In genomic region chr7:64037701-64038231, GRCm38 (mm10) we compare ENCODE assay signal across 17 mouse cellular contexts.
DNase-seq lines count a peak whose midpoint lies in the region; ATAC-seq and TF ChIP-seq lines count a peak whose summit lies in the region.
"Had no signal": no experiment of that assay in that cellular context is flagged by ENCODE, and none has a peak within 500 bp of the region (broad histone marks: within the 10 kb centered on the region; RNA-seq: fewer than 3 reads in every experiment).

No protein-coding gene starts in this region.

- no peak overlapping the region for H3K4me2 ChIP-seq in liver, embryonic 15.5 days
- no peak overlapping the region for H3K4me2 ChIP-seq in kidney, embryonic 16.5 days (replicated peaks; ENCODE audit: low read depth, low read length)
- H3K4me2 ChIP-seq: embryonic facial prominence, embryonic 13.5 days; heart, embryonic 11.5 days; hindbrain, embryonic 15.5 days; midbrain, embryonic 12.5 days had no signal

- no peaks in the 10 kb centered on the region for H3K36me3 ChIP-seq in spleen, adult 2 months (ENCODE audit: control insufficient read depth, insufficient read depth, low read length)
- H3K36me3 ChIP-seq in liver, embryonic 15.5 days (replicated peaks) = no peaks in the 10 kb centered on the region
- H3K36me3 ChIP-seq in small intestine, adult 2 months (ENCODE audit: control insufficient read depth, insufficient read depth, low read length) = no peaks in the 10 kb centered on the region
- H3K36me3 ChIP-seq in kidney, embryonic 16.5 days (ENCODE audit: insufficient read depth, low read length) = no peaks in the 10 kb centered on the region
- H3K36me3 ChIP-seq: embryonic facial prominence, embryonic 13.5 days; hindbrain, embryonic 15.5 days; midbrain, embryonic 12.5 days had no signal

- no peaks in the 10 kb centered on the region for H3K27me3 ChIP-seq in spleen, adult 2 months (ENCODE audit: control insufficient read depth, insufficient read depth, low read length)
- H3K27me3 ChIP-seq in liver, embryonic 15.5 days = no peaks in the 10 kb centered on the region
- no peaks in the 10 kb centered on the region for H3K27me3 ChIP-seq in small intestine, adult 2 months (ENCODE audit: control insufficient read depth, insufficient read depth, low read length)
- H3K27me3 ChIP-seq in kidney, embryonic 16.5 days (ENCODE audit: insufficient read depth, low read length) = no peaks in the 10 kb centered on the region
- H3K27me3 ChIP-seq: embryonic facial prominence, embryonic 13.5 days; hindbrain, embryonic 15.5 days; midbrain, embryonic 12.5 days had no signal

- H3K4me1 ChIP-seq in spleen, adult 2 months (ENCODE audit: control insufficient read depth, insufficient read depth, insufficient read length) = peaks cover 53% of the 10 kb centered on the region; the same call in 1 of the 2 replicates
- H3K4me1 ChIP-seq in liver, embryonic 15.5 days (replicated peaks) = peaks cover 91% of the 10 kb centered on the region
- no peaks in the 10 kb centered on the region; the same call in none of the 2 replicates for H3K4me1 ChIP-seq in small intestine, adult 2 months (ENCODE audit: control insufficient read depth, insufficient read depth, insufficient read length, low read length)
- no peaks in the 10 kb centered on the region for H3K4me1 ChIP-seq in lung, adult 2 months (ENCODE audit: control insufficient read depth, insufficient read depth, low read length)
- 0 out of 2 replicates have a peak, but pooled peaks cover 4% of the 10 kb centered on the region for H3K4me1 ChIP-seq in kidney, embryonic 16.5 days (ENCODE audit: insufficient read depth, low read length)
- H3K4me1 ChIP-seq: embryonic facial prominence, embryonic 13.5 days; hindbrain, embryonic 15.5 days; midbrain, embryonic 12.5 days had no signal

- WGBS in spleen, adult 2 months = 16% methylated on average over 8 of the region's 8 CpGs
- WGBS in liver, embryonic 15.5 days (ENCODE audit: insufficient replicate concordance) = 54% methylated on average over 8 of the region's 8 CpGs
- whole genome bisulfite sequencing in small intestine, adult 2 months = 74% methylated on average over 8 of the region's 8 CpGs
- 80% methylated on average over 8 of the region's 8 CpGs for WGBS in lung, adult 2 months
- WGBS in kidney, embryonic 16.5 days = 82% methylated on average over 8 of the region's 8 CpGs

- DNase-seq in spleen, adult 2 months (ENCODE audit: low read depth in 1 of 2, low spot score in 2 of 2) = peak; percentile 53 to 67
- no peak for DNase-seq in spleen, adult 12 weeks (ENCODE audit: low spot score)
- no peak for DNase-seq in frontal cortex, postnatal 25 days (ENCODE audit: low spot score in 2 of 2)
- DNase-seq in lung, adult 2 months = no peak
- DNase-seq: adrenal gland, postnatal 25 days; gastrocnemius, postnatal 14 days; kidney, adult 2 months; right cerebral cortex, postnatal 4 days had no signal

- no peak overlapping the region for H3K4me3 ChIP-seq in spleen, adult 2 months (ENCODE audit: extremely low read depth, insufficient read depth, insufficient read length)
- H3K4me3 ChIP-seq in liver, embryonic 15.5 days (replicated peaks) = no peak overlapping the region
- no peak overlapping the region for H3K4me3 ChIP-seq in small intestine, adult 2 months (ENCODE audit: low read depth, low read length)
- no peak overlapping the region for H3K4me3 ChIP-seq in lung, adult 2 months (replicated peaks; ENCODE audit: extremely low read depth, low read depth, low read length)
- H3K4me3 ChIP-seq in kidney, embryonic 16.5 days (ENCODE audit: low read length) = no peak overlapping the region
- H3K4me3 ChIP-seq: embryonic facial prominence, embryonic 13.5 days; hindbrain, embryonic 15.5 days; midbrain, embryonic 12.5 days had no signal

- ATAC-seq in activated CD4-positive, CD25-positive, alpha-beta regulatory T cell, adult 4 months = peak; percentile 50
- ATAC-seq in liver, embryonic 15.5 days (ENCODE audit: insufficient read depth) = no peak
- ATAC-seq in kidney, embryonic 16.5 days (ENCODE audit: low FRiP score, low TSS enrichment) = no peak

- no peak for TF ChIP-seq POLR2A in spleen, adult 2 months (IDR thresholded peaks at IDR 0.05; ENCODE audit: low read depth, low read length)
- TF ChIP-seq POLR2A in small intestine, adult 2 months (IDR thresholded peaks at IDR 0.05; ENCODE audit: low read depth, low read length) = no peak
- no peak for TF ChIP-seq POLR2A in lung, adult 2 months (IDR thresholded peaks at IDR 0.05; ENCODE audit: borderline replicate concordance, extremely low read depth, low read depth, low read length)

- H3K27ac ChIP-seq in spleen, adult 2 months (ENCODE audit: insufficient read depth, low read length) = peak overlapping the region; percentile 86
- peak overlapping the region; percentile 58; the same call in 1 of the 2 replicates for H3K27ac ChIP-seq in liver, embryonic 15.5 days (replicated peaks)
- H3K27ac ChIP-seq in small intestine, adult 2 months (ENCODE audit: insufficient read depth, low read depth, low read length) = peak overlapping the region; percentile 29
- H3K27ac ChIP-seq in kidney, embryonic 16.5 days (ENCODE audit: low read length) = no peak overlapping the region
- H3K27ac ChIP-seq: embryonic facial prominence, embryonic 13.5 days; hindbrain, embryonic 15.5 days; midbrain, embryonic 12.5 days; stomach, postnatal 0 days had no signal

- H3K9ac ChIP-seq in liver, embryonic 15.5 days = no peak overlapping the region
- no peak overlapping the region for H3K9ac ChIP-seq in kidney, embryonic 16.5 days (replicated peaks; ENCODE audit: low read length)
- H3K9ac ChIP-seq: embryonic facial prominence, embryonic 13.5 days; hindbrain, embryonic 15.5 days; midbrain, embryonic 12.5 days had no signal

- no peak for TF ChIP-seq CTCF in spleen, adult 2 months (IDR thresholded peaks at IDR 0.05; ENCODE audit: extremely low read depth, insufficient read depth, insufficient read length, insufficient replicate concordance)
- TF ChIP-seq CTCF in small intestine, adult 2 months (IDR thresholded peaks at IDR 0.05; ENCODE audit: extremely low read depth, insufficient read length, insufficient replicate concordance, low read depth, low read length) = no peak
- no peak for TF ChIP-seq CTCF in lung, adult 2 months (IDR thresholded peaks at IDR 0.05; ENCODE audit: insufficient read depth, low read length)

- no peaks in the 10 kb centered on the region; the same call in 1 of the 2 replicates for H3K9me3 ChIP-seq in liver, embryonic 15.5 days (replicated peaks)
- peaks cover 4% of the 10 kb centered on the region for H3K9me3 ChIP-seq in kidney, embryonic 16.5 days (ENCODE audit: low read length)
- H3K9me3 ChIP-seq: embryonic facial prominence, embryonic 13.5 days; hindbrain, embryonic 15.5 days; midbrain, embryonic 12.5 days had no signal

Comparison
In these comparisons a context has a peak if more than half of its experiments do, and no peak if none do; other contexts are left out.
1. DNase-seq: peak in spleen, adult 2 months (2 of 2); none in spleen, adult 12 weeks (single experiment), frontal cortex, postnatal 25 days (0 of 2) and lung, adult 2 months (single experiment).